Mouse (Mus musculus) ES-E14 (cell line): Measurements from ENCODE around the gene Mlkl.
"Not testable (repeated sequence)": the region's sequence is repeated elsewhere in the genome, so short reads cannot be mapped to it uniquely, and the experiment has no call there.

ENCODE experiments used
- MAFK ChIP-seq: IDR thresholded peaks from 2 replicates; pipeline ENCODE4 v1.6.1; 2014; ENCODE audit warnings: mild to moderate bottlenecking, low read depth, low read length, inconsistent platforms; ENCODE audit not compliant: insufficient read depth
- ZNF384 ChIP-seq: IDR thresholded peaks from 2 replicates; pipeline ENCODE4 v1.6.1; 2012; ENCODE audit warnings: low read depth, low read length, inconsistent platforms

DNA sequence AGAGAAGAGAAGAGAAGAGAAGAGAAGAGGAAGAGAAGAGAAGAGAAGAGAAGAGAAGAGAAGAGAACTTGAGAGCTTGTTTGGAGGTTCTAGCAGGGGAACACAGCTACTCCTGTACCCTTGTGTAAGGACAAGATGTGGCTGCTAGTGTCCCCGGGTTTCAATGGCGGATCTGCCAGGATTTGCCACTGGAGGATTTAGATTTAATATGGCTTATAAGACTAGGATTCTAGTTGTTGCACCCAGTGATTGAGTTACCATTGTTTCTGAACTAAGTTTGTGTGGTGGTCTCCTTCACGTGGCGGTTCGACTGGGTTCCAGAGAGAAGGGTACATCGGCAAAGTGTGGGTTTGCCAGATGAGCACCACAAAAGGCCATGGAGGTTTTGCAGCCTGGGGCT, 24.0 kb downstream of the Mlkl start:
- TF ChIP-seq MAFK, ZNF384: not testable (repeated sequence)
